Mouse (Mus musculus): ENCODE measurements around the gene Cog8. TPM values are rescaled to one million over a fixed set of nuclear protein-coding genes. Genes with fewer than 3 reads are reported as not detected.
"Not testable (repeated sequence)": the region's sequence is repeated elsewhere in the genome, so short reads cannot be mapped to it uniquely, and the experiment has no call there.

The Cog8 gene
- polyA plus RNA-seq, 1 experiment from 2014 or later = 29.6 TPM

GRCm38 (mm10) chr8:107048061-107048941 is 8.2 kb downstream of the Cog8 start, which contains the start of gene Pdf:
Gene Pdf (minus strand): TSS chr8:107048614.
- Histone ChIP-seq H3K4me3 (ENCODE audit: low read length) (peak within 1 kb of the TSS; percentile 81), H3K36me3 (ENCODE audit: control insufficient read depth, insufficient read depth, low read length) (peaks cover 58% of the 10 kb centered on the region), H3K27me3 (ENCODE audit: control insufficient read depth, insufficient read depth, low read depth, low read length) (no peaks in the 10 kb centered on the region), H3K27ac (ENCODE audit: low read length) (peak within 1 kb of the TSS; percentile 88), H3K4me2 (ENCODE audit: low read depth, low read length) (peak within 1 kb of the TSS; percentile 80), H3K9me3 (ENCODE audit: control insufficient read depth, low read length) (no peaks in the 10 kb centered on the region), H3K9ac (ENCODE audit: low read length) (peak within 1 kb of the TSS; percentile 91), H3K4me1 (replicated peaks; ENCODE audit: control insufficient read depth, insufficient read depth, low read length) (peaks cover 6% of the 10 kb centered on the region; the same call in 1 of the 2 replicates)
- WGBS = under 1% methylated on average over 76 of the region's 87 CpGs
- ATAC-seq (ENCODE audit: low read depth) = peak; percentile 87

DNA sequence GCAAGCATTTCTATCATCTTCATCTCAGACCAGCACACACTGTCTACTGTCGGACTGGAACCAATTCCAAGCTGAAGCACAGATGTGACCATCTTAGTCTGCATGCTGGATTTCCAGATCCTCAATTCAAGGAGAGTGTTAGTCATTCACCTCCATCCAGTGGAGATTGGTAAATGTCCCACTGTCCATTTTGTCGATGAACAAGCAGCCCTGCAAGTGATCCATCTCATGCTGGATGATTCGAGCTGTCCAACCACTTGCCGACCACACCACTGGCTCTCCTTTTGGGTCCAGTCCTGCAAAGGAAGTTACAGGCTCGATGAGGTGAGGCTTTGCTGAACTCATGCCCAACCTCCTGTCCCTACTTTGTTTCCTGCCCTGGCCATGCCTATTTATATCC is 9.5 kb downstream of the Cog8 start:
- Histone ChIP-seq H3K4me3 (ENCODE audit: low read length) (no peak overlapping the region), H3K9me3 (ENCODE audit: control insufficient read depth, low read length) (no peaks in the 10 kb centered on the region), H3K27ac (ENCODE audit: low read length) (no peak overlapping the region), H3K4me1 (replicated peaks; ENCODE audit: control insufficient read depth, insufficient read depth, low read length) (peaks cover 6% of the 10 kb centered on the region; the same call in 1 of the 2 replicates), H3K27me3 (ENCODE audit: control insufficient read depth, insufficient read depth, low read depth, low read length) (no peaks in the 10 kb centered on the region), H3K4me2 (ENCODE audit: low read depth, low read length) (no peak overlapping the region), H3K9ac (ENCODE audit: low read length) (no peak overlapping the region), H3K36me3 (ENCODE audit: control insufficient read depth, insufficient read depth, low read length) (peaks cover 55% of the 10 kb centered on the region)
- no peak for ATAC-seq (ENCODE audit: low read depth)
- WGBS = 83% methylated on average over 5 of the region's 5 CpGs

DNA sequence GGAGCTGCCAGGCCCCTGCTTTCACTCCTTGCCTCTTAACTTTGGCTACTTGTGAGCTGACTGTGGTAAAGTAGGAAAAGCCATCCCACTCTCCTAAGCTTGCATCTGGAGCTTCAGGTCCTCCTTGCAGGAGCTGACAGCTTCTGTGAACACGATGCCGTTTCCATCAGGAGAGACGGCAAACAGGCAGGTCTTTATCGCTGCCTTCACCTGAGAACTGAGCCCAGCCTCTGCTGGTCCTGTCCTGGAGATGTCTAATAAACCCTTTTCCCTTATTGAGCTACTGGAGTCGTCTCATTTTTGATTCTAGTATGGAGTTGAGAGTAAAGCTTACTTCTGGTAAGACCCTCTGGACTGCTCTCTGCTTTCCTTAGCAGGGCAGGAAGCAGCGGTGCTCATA is 11.0 kb downstream of the Cog8 start:
- Histone ChIP-seq H3K9ac (ENCODE audit: low read length) (no peak overlapping the region), H3K9me3 (ENCODE audit: control insufficient read depth, low read length) (no peaks in the 10 kb centered on the region), H3K4me2 (ENCODE audit: low read depth, low read length) (no peak overlapping the region), H3K27ac (ENCODE audit: low read length) (no peak overlapping the region), H3K4me1 (replicated peaks; ENCODE audit: control insufficient read depth, insufficient read depth, low read length) (peaks cover 6% of the 10 kb centered on the region; the same call in 1 of the 2 replicates), H3K27me3 (ENCODE audit: control insufficient read depth, insufficient read depth, low read depth, low read length) (no peaks in the 10 kb centered on the region), H3K36me3 (ENCODE audit: control insufficient read depth, insufficient read depth, low read length) (peaks cover 52% of the 10 kb centered on the region), H3K4me3 (ENCODE audit: low read length) (no peak overlapping the region)
- no peak for ATAC-seq (ENCODE audit: low read depth)
- 86% methylated on average over 6 of the region's 6 CpGs for WGBS

DNA sequence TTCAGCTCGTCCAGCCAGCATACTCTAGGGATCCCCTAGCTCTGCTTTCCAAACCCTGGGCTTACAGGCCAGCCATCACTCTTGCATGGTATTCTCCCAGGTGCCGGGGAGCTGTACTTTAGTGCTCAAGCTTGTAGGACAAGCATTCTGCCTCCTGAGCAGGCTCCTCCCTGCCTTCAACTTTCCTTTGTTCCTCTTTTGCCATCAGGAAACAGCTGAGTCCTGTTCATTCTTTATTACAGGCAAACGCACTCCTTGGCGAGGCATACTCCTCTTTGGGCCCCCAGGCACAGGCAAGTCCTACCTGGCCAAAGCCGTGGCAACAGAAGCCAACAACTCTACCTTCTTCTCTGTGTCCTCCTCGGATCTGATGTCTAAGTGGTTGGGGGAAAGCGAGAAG is 15.9 kb downstream of the Cog8 start:
- WGBS = 72% methylated on average over 7 of the region's 7 CpGs
- ATAC-seq (ENCODE audit: low read depth) = no peak

DNA sequence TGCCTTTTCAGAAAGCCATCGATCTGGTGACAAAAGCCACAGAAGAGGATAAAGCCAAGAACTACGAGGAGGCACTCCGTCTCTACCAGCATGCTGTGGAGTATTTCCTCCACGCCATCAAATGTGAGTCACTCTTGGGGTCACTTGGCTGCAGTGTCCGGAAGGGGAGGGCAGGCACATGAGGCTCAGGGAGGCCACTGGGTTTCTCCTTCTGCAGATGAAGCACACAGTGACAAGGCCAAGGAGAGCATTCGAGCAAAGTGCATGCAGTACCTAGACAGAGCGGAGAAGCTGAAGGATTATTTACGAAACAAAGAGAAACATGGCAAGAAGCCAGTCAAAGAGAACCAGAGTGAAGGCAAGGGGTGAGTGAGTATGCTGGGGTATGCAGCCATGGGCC is 19.9 kb downstream of the Cog8 start:
- Histone ChIP-seq H3K27me3 (ENCODE audit: control insufficient read depth, insufficient read depth, low read depth, low read length) (no peaks in the 10 kb centered on the region), H3K4me3 (ENCODE audit: low read length) (no peak overlapping the region), H3K9me3 (ENCODE audit: control insufficient read depth, low read length) (no peaks in the 10 kb centered on the region), H3K9ac (ENCODE audit: low read length) (no peak overlapping the region), H3K4me2 (ENCODE audit: low read depth, low read length) (no peak overlapping the region), H3K27ac (ENCODE audit: low read length) (no peak overlapping the region), H3K36me3 (ENCODE audit: control insufficient read depth, insufficient read depth, low read length) (peaks cover 3% of the 10 kb centered on the region), H3K4me1 (replicated peaks; ENCODE audit: control insufficient read depth, insufficient read depth, low read length) (peaks cover 17% of the 10 kb centered on the region)
- no peak for ATAC-seq (ENCODE audit: low read depth)
- WGBS = 67% methylated on average over 8 of the region's 8 CpGs

More for the DNA sequence above, 15.9 kb downstream of the Cog8 start:
- Histone ChIP-seq H3K4me3 (ENCODE audit: low read length) (no peak overlapping the region), H3K36me3 (ENCODE audit: control insufficient read depth, insufficient read depth, low read length) (peaks cover 34% of the 10 kb centered on the region), H3K9me3 (ENCODE audit: control insufficient read depth, low read length) (no peaks in the 10 kb centered on the region), H3K27me3 (ENCODE audit: control insufficient read depth, insufficient read depth, low read depth, low read length) (no peaks in the 10 kb centered on the region), H3K4me2 (ENCODE audit: low read depth, low read length) (no peak overlapping the region), H3K9ac (ENCODE audit: low read length) (no peak overlapping the region), H3K4me1 (replicated peaks; ENCODE audit: control insufficient read depth, insufficient read depth, low read length) (no peaks in the 10 kb centered on the region), H3K27ac (ENCODE audit: low read length) (no peak overlapping the region)

- Histone ChIP-seq H3K4me2 (ENCODE audit: low read depth, low read length) (no peak overlapping the region), H3K9me3 (ENCODE audit: control insufficient read depth, low read length) (no peaks in the 10 kb centered on the region), H3K27me3 (ENCODE audit: control insufficient read depth, insufficient read depth, low read depth, low read length) (no peaks in the 10 kb centered on the region), H3K27ac (ENCODE audit: low read length) (no peak overlapping the region), H3K4me3 (ENCODE audit: low read length) (no peak overlapping the region), H3K4me1 (replicated peaks; ENCODE audit: control insufficient read depth, insufficient read depth, low read length) (peaks cover 17% of the 10 kb centered on the region), H3K9ac (ENCODE audit: low read length) (no peak overlapping the region), H3K36me3 (ENCODE audit: control insufficient read depth, insufficient read depth, low read length) (peaks cover 2% of the 10 kb centered on the region; the same call in 1 of the 2 replicates)
- WGBS = 88% methylated on average over 3 of the region's 3 CpGs
- ATAC-seq (ENCODE audit: low read depth) = no peak
Observed at GRCm38 (mm10) chr8:107035641-107036040, 20.8 kb downstream of the Cog8 start.

- H3K9me3 ChIP-seq (ENCODE audit: control insufficient read depth, low read length); H3K36me3 ChIP-seq (ENCODE audit: control insufficient read depth, insufficient read depth, low read length); H3K4me2 ChIP-seq (ENCODE audit: low read depth, low read length); H3K9ac ChIP-seq (ENCODE audit: low read length); H3K4me3 ChIP-seq (ENCODE audit: low read length); H3K27ac ChIP-seq (ENCODE audit: low read length); ATAC-seq (ENCODE audit: low read depth); H3K27me3 ChIP-seq (ENCODE audit: control insufficient read depth, insufficient read depth, low read depth, low read length): not testable (repeated sequence)
- H3K4me1 ChIP-seq (replicated peaks; ENCODE audit: control insufficient read depth, insufficient read depth, low read length) = peaks cover 17% of the 10 kb centered on the region
- 92% methylated on average over 2 of the region's 2 CpGs for WGBS
Observed at GRCm38 (mm10) chr8:107033609-107034008, 22.9 kb downstream of the Cog8 start.

DNA sequence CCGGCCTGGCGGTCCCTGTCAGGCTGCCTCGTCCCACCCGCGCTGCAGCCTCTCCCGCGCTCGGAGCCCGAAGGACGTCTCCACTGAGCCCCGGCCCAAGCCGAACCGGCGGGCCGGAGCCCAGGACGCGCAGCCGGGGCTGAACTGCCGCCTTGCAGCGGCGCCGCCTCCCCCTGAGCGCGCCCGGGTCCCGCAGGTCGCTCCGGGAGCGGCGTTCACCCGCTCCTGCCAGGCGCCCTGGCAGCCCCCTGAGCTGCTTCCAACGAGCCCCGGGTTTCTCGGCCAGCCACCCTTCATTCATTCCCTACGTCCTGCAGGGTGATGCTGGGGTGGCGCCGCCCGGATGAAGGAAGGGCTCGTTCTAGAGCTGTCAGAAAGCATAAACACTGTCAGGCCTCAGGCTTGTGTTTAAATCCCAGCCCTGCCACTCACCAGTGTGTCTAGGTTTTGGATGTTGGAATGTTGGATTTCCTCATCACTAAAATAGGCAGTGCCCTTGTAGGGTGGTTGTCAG is 24.9 kb downstream of the Cog8 start:
- Histone ChIP-seq H3K4me3 (ENCODE audit: low read length) (peak overlapping the region; percentile 95), H3K4me2 (ENCODE audit: low read depth, low read length) (peak overlapping the region; percentile 85), H3K27me3 (ENCODE audit: control insufficient read depth, insufficient read depth, low read depth, low read length) (no peaks in the 10 kb centered on the region), H3K27ac (ENCODE audit: low read length) (peak overlapping the region; percentile 87), H3K4me1 (replicated peaks; ENCODE audit: control insufficient read depth, insufficient read depth, low read length) (peaks cover 17% of the 10 kb centered on the region), H3K9ac (ENCODE audit: low read length) (peak overlapping the region; percentile 97), H3K36me3 (ENCODE audit: control insufficient read depth, insufficient read depth, low read length) (no peaks in the 10 kb centered on the region), H3K9me3 (ENCODE audit: control insufficient read depth, low read length) (no peaks in the 10 kb centered on the region)
- ATAC-seq (ENCODE audit: low read depth) = no peak
- 0% methylated on average over 40 of the region's 40 CpGs for WGBS
